Mouse (Mus musculus): ENCODE data around the gene Celf5. TPM values are rescaled to one million over a fixed set of nuclear protein-coding genes. Genes with fewer than 3 reads are reported as not detected.

Gene Celf5
- polyA plus RNA-seq, 1 experiment from 2014 or later = 0.42 TPM

GRCm38 (mm10) chr10:81413310-81414261 lies 68.9 kb downstream of the Celf5 start:
- WGBS = 22% methylated on average over 26 of the region's 26 CpGs
- Histone ChIP-seq H3K4me3 (peak overlapping the region; percentile 22), H3K4me1 (peaks cover 99% of the 10 kb centered on the region), H3K27ac (peak overlapping the region; percentile 98), H3K27me3 (no peaks in the 10 kb centered on the region), H3K9ac (peak overlapping the region; percentile 9; the same call in 1 of the 2 replicates), H3K4me2 (peak overlapping the region; percentile 49), H3K9me3 (no peaks in the 10 kb centered on the region), H3K36me3 (0 out of 2 replicates have a peak, but pooled peaks cover under 1% of the 10 kb centered on the region)
- ATAC-seq (ENCODE audit: borderline replicate concordance, extremely low read depth, low FRiP score, low TSS enrichment) = peak; percentile 19; the same call in 1 of the 2 replicates

DNA sequence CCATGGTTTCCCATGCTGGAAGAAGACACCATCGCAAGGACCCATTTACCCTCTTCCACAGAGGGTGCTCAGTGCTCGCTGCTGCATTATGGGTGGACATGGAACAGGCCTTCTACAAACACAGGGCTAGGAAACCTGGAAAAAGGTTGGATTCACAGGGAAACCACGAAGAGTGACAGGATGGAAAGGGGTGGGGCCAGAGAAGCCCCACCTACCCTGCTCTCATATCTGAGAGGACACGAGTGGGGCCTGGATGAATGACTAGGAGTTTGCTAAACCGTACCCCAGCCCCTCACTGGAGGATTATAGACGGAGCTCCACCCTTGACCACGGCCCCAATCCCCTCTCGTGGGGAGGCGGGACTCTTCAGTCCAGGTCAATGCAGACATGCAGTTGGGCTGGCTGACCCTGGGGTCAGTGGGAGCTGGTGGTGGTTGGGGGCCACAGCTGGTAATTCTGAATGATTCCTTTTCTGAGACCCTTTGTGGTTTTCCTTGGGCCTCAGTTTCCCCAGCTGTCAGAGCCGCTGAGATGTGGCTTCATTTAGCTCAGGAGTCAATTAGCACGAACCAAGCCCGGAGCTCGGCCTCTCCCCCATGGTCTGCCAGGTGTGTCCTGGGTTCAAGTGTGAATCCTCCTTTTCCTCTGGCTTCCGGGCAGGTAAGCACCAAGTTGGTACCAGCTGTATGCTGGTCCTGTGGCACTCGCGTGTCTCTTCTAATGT lies 69.8 kb downstream of the Celf5 start:
- H3K9ac ChIP-seq = no peak overlapping the region
- peaks cover 99% of the 10 kb centered on the region for H3K4me1 ChIP-seq
- H3K27me3 ChIP-seq = no peaks in the 10 kb centered on the region
- no peak overlapping the region for H3K4me3 ChIP-seq
- H3K36me3 ChIP-seq = 0 out of 2 replicates have a peak, but pooled peaks cover 7% of the 10 kb centered on the region
- H3K4me2 ChIP-seq = peak overlapping the region; percentile 46
- H3K9me3 ChIP-seq = no peaks in the 10 kb centered on the region
- H3K27ac ChIP-seq = peak overlapping the region; percentile 98
- no peak for ATAC-seq (ENCODE audit: borderline replicate concordance, extremely low read depth, low FRiP score, low TSS enrichment)
- WGBS = 63% methylated on average over 16 of the region's 16 CpGs

GRCm38 (mm10) chr10:81411471-81412400 lies 70.8 kb downstream of the Celf5 start:
- peaks cover 14% of the 10 kb centered on the region for H3K36me3 ChIP-seq
- no peaks in the 10 kb centered on the region for H3K27me3 ChIP-seq
- ATAC-seq (ENCODE audit: borderline replicate concordance, extremely low read depth, low FRiP score, low TSS enrichment) = peak; percentile 15; the same call in 1 of the 2 replicates
- H3K4me3 ChIP-seq = 0 out of 2 replicates have a peak overlapping the region, but pooled peaks have one; percentile 2
- peak overlapping the region; percentile 46 for H3K4me2 ChIP-seq
- H3K9ac ChIP-seq = 0 out of 2 replicates have a peak overlapping the region, but pooled peaks have one; percentile 4
- H3K27ac ChIP-seq = peak overlapping the region; percentile 98
- no peaks in the 10 kb centered on the region for H3K9me3 ChIP-seq
- peaks cover 99% of the 10 kb centered on the region for H3K4me1 ChIP-seq
- 28% methylated on average over 18 of the region's 18 CpGs for WGBS

GRCm38 (mm10) chr10:81410981-81411380 lies 71.5 kb downstream of the Celf5 start:
- Histone ChIP-seq H3K4me1 (peaks cover 93% of the 10 kb centered on the region), H3K36me3 (peaks cover 20% of the 10 kb centered on the region), H3K4me3 (peak overlapping the region; percentile 24; the same call in 1 of the 2 replicates), H3K27ac (peak overlapping the region; percentile 98), H3K9me3 (no peaks in the 10 kb centered on the region), H3K4me2 (peak overlapping the region; percentile 46), H3K9ac (0 out of 2 replicates have a peak overlapping the region, but pooled peaks have one; percentile 1), H3K27me3 (no peaks in the 10 kb centered on the region)
- ATAC-seq (ENCODE audit: borderline replicate concordance, extremely low read depth, low FRiP score, low TSS enrichment) = no peak
- 55% methylated on average over 9 of the region's 9 CpGs for WGBS

DNA sequence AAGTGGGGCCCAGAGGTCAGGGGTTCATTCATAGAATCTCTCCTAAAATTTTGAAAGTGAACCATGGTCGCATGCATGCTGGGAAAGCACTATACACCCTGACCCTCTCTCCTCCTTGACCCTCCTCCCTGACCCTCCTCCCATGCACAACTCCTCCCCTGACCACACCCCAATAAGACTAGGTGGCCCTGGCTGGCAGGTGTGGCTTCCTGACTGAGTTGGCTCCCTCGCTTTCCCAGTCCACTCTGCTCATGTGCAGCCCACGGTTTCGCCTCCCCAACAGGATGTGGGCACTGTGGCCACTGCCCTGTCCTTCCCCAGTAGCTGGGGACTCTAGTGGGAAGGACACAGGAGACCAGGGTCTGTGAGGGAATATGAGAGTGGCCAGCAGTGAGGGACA lies 72.2 kb downstream of the Celf5 start:
- no peak for ATAC-seq (ENCODE audit: borderline replicate concordance, extremely low read depth, low FRiP score, low TSS enrichment)
- Histone ChIP-seq H3K27ac (peak overlapping the region; percentile 98), H3K36me3 (peaks cover 26% of the 10 kb centered on the region), H3K4me1 (peaks cover 87% of the 10 kb centered on the region), H3K4me3 (peak overlapping the region; percentile 24), H3K9me3 (no peaks in the 10 kb centered on the region), H3K4me2 (peak overlapping the region; percentile 46), H3K27me3 (no peaks in the 10 kb centered on the region), H3K9ac (0 out of 2 replicates have a peak overlapping the region, but pooled peaks have one; percentile 1)
- 53% methylated on average over 4 of the region's 4 CpGs for WGBS

DNA sequence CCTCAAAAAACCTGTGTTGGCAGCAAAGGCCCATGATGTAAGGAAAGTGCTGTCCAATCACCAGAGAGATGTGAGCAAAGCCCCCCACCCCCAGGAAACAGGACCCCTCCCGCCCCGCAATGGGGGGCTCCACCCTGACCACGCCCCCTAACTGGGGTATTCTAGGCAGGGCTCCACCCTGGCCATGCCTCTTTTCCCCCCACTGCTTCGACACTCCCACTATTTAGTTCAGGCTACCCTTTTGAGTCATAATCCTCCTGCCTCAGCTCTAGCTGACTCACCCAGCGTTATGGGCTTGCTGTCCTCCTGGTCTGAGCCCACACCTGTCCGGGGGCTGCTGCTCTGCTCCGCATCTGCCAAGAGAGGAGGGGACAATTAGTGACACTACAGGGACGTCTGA lies 73.2 kb downstream of the Celf5 start:
- no peak for ATAC-seq (ENCODE audit: borderline replicate concordance, extremely low read depth, low FRiP score, low TSS enrichment)
- H3K9ac ChIP-seq = 0 out of 2 replicates have a peak overlapping the region, but pooled peaks have one; percentile 19
- H3K4me2 ChIP-seq = peak overlapping the region; percentile 46
- H3K27me3 ChIP-seq = no peaks in the 10 kb centered on the region
- peaks cover 83% of the 10 kb centered on the region for H3K4me1 ChIP-seq
- peak overlapping the region; percentile 98 for H3K27ac ChIP-seq
- H3K4me3 ChIP-seq = peak overlapping the region; percentile 24
- WGBS = 37% methylated on average over 8 of the region's 8 CpGs
- no peaks in the 10 kb centered on the region for H3K9me3 ChIP-seq
- peaks cover 32% of the 10 kb centered on the region for H3K36me3 ChIP-seq

Small RNA genes lying within 50 kb of the gene (microRNA-seq; reads per million reads assigned to microRNA genes)
- gene Gm25595 = not detected
- gene Mir1191b = 1.5 reads per million

Other genes with a start within 250 kb of the Celf5 start
- 5.3 and 5.4 TPM in 2 replicates for gene Zfr2, start 249.6 kb downstream of the Celf5 start, polyA plus RNA-seq (2015; fragmentation: Nextera tagmentation; extraction: Ambion mirVana)
- 2.7 and 3.9 TPM in 2 replicates for gene Matk, start 229.8 kb downstream of the Celf5 start, polyA plus RNA-seq (2015; fragmentation: Nextera tagmentation; extraction: Ambion mirVana)
- 208 and 225 TPM in 2 replicates for gene Mrpl54, start 215.8 kb downstream of the Celf5 start, polyA plus RNA-seq (2015; fragmentation: Nextera tagmentation; extraction: Ambion mirVana)
- gene Apba3, start 215.7 kb downstream of the Celf5 start, polyA plus RNA-seq (2015; fragmentation: Nextera tagmentation; extraction: Ambion mirVana) = 60.7 and 66.5 TPM in 2 replicates
- gene Tjp3, start 191.1 kb downstream of the Celf5 start, polyA plus RNA-seq (2015; fragmentation: Nextera tagmentation; extraction: Ambion mirVana) = 26.4 and 28.8 TPM in 2 replicates
- gene Pip5k1c, start 189.7 kb downstream of the Celf5 start, polyA plus RNA-seq (2015; fragmentation: Nextera tagmentation; extraction: Ambion mirVana) = 45.4 and 47.0 TPM in 2 replicates
- gene Cactin, start 161.6 kb downstream of the Celf5 start, polyA plus RNA-seq (2015; fragmentation: Nextera tagmentation; extraction: Ambion mirVana) = 48.4 and 49.9 TPM in 2 replicates
- gene Tbxa2r, start 154.0 kb downstream of the Celf5 start, polyA plus RNA-seq (2015; fragmentation: Nextera tagmentation; extraction: Ambion mirVana) = 17.8 and 18.3 TPM in 2 replicates
- gene Gipc3, start 139.4 kb downstream of the Celf5 start, polyA plus RNA-seq (2015; fragmentation: Nextera tagmentation; extraction: Ambion mirVana) = 0.07 and 0.10 TPM in 2 replicates
- 91.2 and 92.5 TPM in 2 replicates for gene Hmg20b, start 132.2 kb downstream of the Celf5 start, polyA plus RNA-seq (2015; fragmentation: Nextera tagmentation; extraction: Ambion mirVana)
- 17.6 and 20.4 TPM in 2 replicates for gene Mfsd12, start 125.2 kb downstream of the Celf5 start, polyA plus RNA-seq (2015; fragmentation: Nextera tagmentation; extraction: Ambion mirVana)
- 2.0 and 3.0 TPM in 2 replicates for gene 4930404N11Rik, start 116.9 kb downstream of the Celf5 start, polyA plus RNA-seq (2015; fragmentation: Nextera tagmentation; extraction: Ambion mirVana)
- gene Fzr1, start 104.2 kb downstream of the Celf5 start, polyA plus RNA-seq (2015; fragmentation: Nextera tagmentation; extraction: Ambion mirVana) = 110 and 115 TPM in 2 replicates
- gene Dohh, start 98.3 kb downstream of the Celf5 start, polyA plus RNA-seq (2015; fragmentation: Nextera tagmentation; extraction: Ambion mirVana) = 75.9 and 79.8 TPM in 2 replicates
- gene Gm48551, start 98.2 kb downstream of the Celf5 start, polyA plus RNA-seq (2015; fragmentation: Nextera tagmentation; extraction: Ambion mirVana) = 1.6 and 2.7 TPM in 2 replicates
- 0.45 and 2.3 TPM in 2 replicates for gene Gm48552, start 93.7 kb downstream of the Celf5 start, polyA plus RNA-seq (2015; fragmentation: Nextera tagmentation; extraction: Ambion mirVana)
- gene Smim24, start 89.7 kb downstream of the Celf5 start, polyA plus RNA-seq (2015; fragmentation: Nextera tagmentation; extraction: Ambion mirVana) = 4.4 TPM in 2 replicates
- 86.0 and 87.2 TPM in 2 replicates for gene Nfic, start 27.1 kb downstream of the Celf5 start, polyA plus RNA-seq (2015; fragmentation: Nextera tagmentation; extraction: Ambion mirVana)
- 81.8 and 82.8 TPM in 2 replicates for gene Ncln, start 13.7 kb upstream of the Celf5 start, polyA plus RNA-seq (2015; fragmentation: Nextera tagmentation; extraction: Ambion mirVana)
- 2.5 and 3.6 TPM in 2 replicates for gene S1pr4, start 17.4 kb upstream of the Celf5 start, polyA plus RNA-seq (2015; fragmentation: Nextera tagmentation; extraction: Ambion mirVana)
- gene Gna15, start 41.5 kb upstream of the Celf5 start, polyA plus RNA-seq (2015; fragmentation: Nextera tagmentation; extraction: Ambion mirVana) = 1.7 and 1.8 TPM in 2 replicates
- gene Gna11, start 62.5 kb upstream of the Celf5 start, polyA plus RNA-seq (2015; fragmentation: Nextera tagmentation; extraction: Ambion mirVana) = 72.7 and 74.2 TPM in 2 replicates
- gene Aes, start 76.8 kb upstream of the Celf5 start, polyA plus RNA-seq (2015; fragmentation: Nextera tagmentation; extraction: Ambion mirVana) = 662 and 670 TPM in 2 replicates
- gene Tle2, start 91.9 kb upstream of the Celf5 start, polyA plus RNA-seq (2015; fragmentation: Nextera tagmentation; extraction: Ambion mirVana) = 39.3 and 49.7 TPM in 2 replicates
- 28.1 and 29.3 TPM in 2 replicates for gene Tle6, start 118.4 kb upstream of the Celf5 start, polyA plus RNA-seq (2015; fragmentation: Nextera tagmentation; extraction: Ambion mirVana)
- 0.66 and 0.78 TPM in 2 replicates for gene BC025920, start 123.6 kb upstream of the Celf5 start, polyA plus RNA-seq (2015; fragmentation: Nextera tagmentation; extraction: Ambion mirVana)
- 41.1 TPM in 2 replicates for gene Sirt6, start 145.1 kb upstream of the Celf5 start, polyA plus RNA-seq (2015; fragmentation: Nextera tagmentation; extraction: Ambion mirVana)
- 8.6 and 9.8 TPM in 2 replicates for gene Ankrd24, start 145.8 kb upstream of the Celf5 start, polyA plus RNA-seq (2015; fragmentation: Nextera tagmentation; extraction: Ambion mirVana)
- 4.3 and 4.7 TPM in 2 replicates for gene Gm10778, start 166.3 kb upstream of the Celf5 start, polyA plus RNA-seq (2015; fragmentation: Nextera tagmentation; extraction: Ambion mirVana)
- 17.7 and 18.0 TPM in 2 replicates for gene Zfp433, start 222.1 kb upstream of the Celf5 start, polyA plus RNA-seq (2015; fragmentation: Nextera tagmentation; extraction: Ambion mirVana)

Data from lung, embryonic 15.5 days (tissue).